Mouse (Mus musculus): ENCODE results near the gene Cdca8. TPM values are rescaled to one million over a fixed set of nuclear protein-coding genes. Genes with fewer than 3 reads are reported as not detected.

Cdca8 gene
- polyA plus RNA-seq, 1 experiment from 2014 or later: 112 TPM

GRCm38 (mm10) chr4:124960940-124961339 lies 21.8 kb upstream of the Cdca8 start:
- Histone ChIP-seq H3K36me3 (ENCODE audit: control insufficient read depth, insufficient read depth) (no peaks in the 10 kb centered on the region), H3K4me2 (ENCODE audit: low read depth, low read length) (no peak overlapping the region), H3K27ac (ENCODE audit: low read length) (no peak overlapping the region), H3K4me3 (ENCODE audit: low read depth, low read length) (no peak overlapping the region), H3K27me3 (ENCODE audit: control insufficient read depth, insufficient read depth, low read depth, low read length) (no peaks in the 10 kb centered on the region), H3K9ac (ENCODE audit: low read depth, low read length) (no peak overlapping the region), H3K4me1 (ENCODE audit: control insufficient read depth, low read depth, low read length) (no peaks in the 10 kb centered on the region), H3K9me3 (replicated peaks; ENCODE audit: control insufficient read depth, low read length) (no peaks in the 10 kb centered on the region)
- no peak for ATAC-seq (ENCODE audit: low read depth)
- WGBS (ENCODE audit: insufficient replicate concordance): 58% methylated on average over 11 of the region's 11 CpGs

DNA sequence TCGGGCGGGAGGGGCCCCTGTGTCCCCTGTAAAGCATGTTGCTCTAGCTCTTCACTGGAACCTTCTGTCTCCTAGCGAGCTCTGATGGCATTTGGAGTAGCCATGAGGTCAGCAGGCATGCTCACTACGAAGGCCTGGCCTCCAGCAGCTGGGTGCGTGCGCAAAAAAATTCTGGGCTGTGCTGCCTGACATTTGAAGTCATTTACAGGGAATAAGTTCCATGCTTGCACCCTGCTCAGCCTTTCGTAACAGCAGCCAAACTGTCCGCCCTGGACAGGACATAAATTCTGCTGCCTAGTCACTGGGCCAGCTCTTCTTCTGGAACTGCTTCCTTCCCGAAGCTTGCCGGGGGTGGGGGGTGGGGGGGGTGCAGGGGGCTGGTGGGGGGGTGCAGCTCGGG lies 20.0 kb upstream of the Cdca8 start:
- H3K9me3 ChIP-seq (replicated peaks; ENCODE audit: control insufficient read depth, low read length): no peaks in the 10 kb centered on the region
- ATAC-seq (ENCODE audit: low read depth): no peak
- no peak overlapping the region for H3K9ac ChIP-seq (ENCODE audit: low read depth, low read length)
- WGBS (ENCODE audit: insufficient replicate concordance): 47% methylated on average over 11 of the region's 11 CpGs
- no peaks in the 10 kb centered on the region for H3K36me3 ChIP-seq (ENCODE audit: control insufficient read depth, insufficient read depth)
- no peaks in the 10 kb centered on the region for H3K27me3 ChIP-seq (ENCODE audit: control insufficient read depth, insufficient read depth, low read depth, low read length)
- H3K4me1 ChIP-seq (ENCODE audit: control insufficient read depth, low read depth, low read length): no peaks in the 10 kb centered on the region
- no peak overlapping the region for H3K4me3 ChIP-seq (ENCODE audit: low read depth, low read length)
- H3K4me2 ChIP-seq (ENCODE audit: low read depth, low read length): no peak overlapping the region
- H3K27ac ChIP-seq (ENCODE audit: low read length): no peak overlapping the region

DNA sequence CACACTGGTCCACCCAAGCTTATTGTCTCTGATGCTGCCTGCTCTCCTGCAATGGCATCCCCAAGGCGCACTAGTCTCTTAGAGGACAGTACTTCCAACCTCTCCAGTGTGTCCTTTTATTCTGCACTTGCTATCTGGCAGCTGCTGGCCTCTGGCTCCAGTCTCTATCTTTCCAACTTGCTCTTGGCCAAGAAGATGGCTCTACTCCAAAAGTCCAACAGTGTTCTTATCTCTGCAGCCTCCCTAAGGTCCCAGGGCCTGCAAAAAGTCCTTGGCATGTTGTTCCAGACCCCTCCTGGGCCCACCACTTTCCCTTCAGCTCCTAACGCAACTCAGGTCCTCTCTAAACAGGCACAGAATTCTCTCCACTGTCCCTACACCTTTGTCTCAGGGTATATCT lies 18.2 kb upstream of the Cdca8 start:
- no peaks in the 10 kb centered on the region for H3K36me3 ChIP-seq (ENCODE audit: control insufficient read depth, insufficient read depth)
- WGBS (ENCODE audit: insufficient replicate concordance): 67% methylated on average over 2 of the region's 2 CpGs
- H3K4me2 ChIP-seq (ENCODE audit: low read depth, low read length): no peak overlapping the region
- ATAC-seq (ENCODE audit: low read depth): no peak
- no peaks in the 10 kb centered on the region for H3K4me1 ChIP-seq (ENCODE audit: control insufficient read depth, low read depth, low read length)
- H3K27ac ChIP-seq (ENCODE audit: low read length): no peak overlapping the region
- H3K9me3 ChIP-seq (replicated peaks; ENCODE audit: control insufficient read depth, low read length): no peaks in the 10 kb centered on the region
- H3K4me3 ChIP-seq (ENCODE audit: low read depth, low read length): no peak overlapping the region
- no peaks in the 10 kb centered on the region for H3K27me3 ChIP-seq (ENCODE audit: control insufficient read depth, insufficient read depth, low read depth, low read length)
- H3K9ac ChIP-seq (ENCODE audit: low read depth, low read length): no peak overlapping the region

DNA sequence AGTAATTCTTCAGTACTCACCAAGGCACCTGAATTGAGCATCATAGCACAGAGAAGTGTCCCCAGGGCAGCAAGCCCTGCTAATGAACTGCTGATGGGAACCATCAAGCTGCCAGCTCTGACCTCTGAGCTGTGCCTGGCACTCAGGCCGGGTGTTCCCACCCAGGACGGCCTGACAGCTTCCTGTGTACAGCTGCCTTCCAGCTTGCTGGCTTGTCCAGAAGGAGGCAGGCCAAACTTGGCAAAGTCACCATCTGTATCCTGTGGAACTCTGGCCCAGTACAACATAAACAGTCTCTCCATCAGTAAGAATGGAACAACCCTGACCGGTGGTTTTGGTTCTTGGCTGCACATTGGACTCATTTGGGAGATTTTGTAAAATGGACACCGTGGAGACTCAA lies 14.4 kb upstream of the Cdca8 start:
- Histone ChIP-seq H3K27ac (ENCODE audit: low read length) (no peak overlapping the region), H3K4me1 (ENCODE audit: control insufficient read depth, low read depth, low read length) (no peaks in the 10 kb centered on the region), H3K4me2 (ENCODE audit: low read depth, low read length) (no peak overlapping the region), H3K9me3 (replicated peaks; ENCODE audit: control insufficient read depth, low read length) (no peaks in the 10 kb centered on the region), H3K36me3 (ENCODE audit: control insufficient read depth, insufficient read depth) (no peaks in the 10 kb centered on the region), H3K4me3 (ENCODE audit: low read depth, low read length) (no peak overlapping the region), H3K27me3 (ENCODE audit: control insufficient read depth, insufficient read depth, low read depth, low read length) (no peaks in the 10 kb centered on the region), H3K9ac (ENCODE audit: low read depth, low read length) (no peak overlapping the region)
- ATAC-seq (ENCODE audit: low read depth): no peak
- WGBS (ENCODE audit: insufficient replicate concordance): 51% methylated on average over 4 of the region's 4 CpGs

DNA sequence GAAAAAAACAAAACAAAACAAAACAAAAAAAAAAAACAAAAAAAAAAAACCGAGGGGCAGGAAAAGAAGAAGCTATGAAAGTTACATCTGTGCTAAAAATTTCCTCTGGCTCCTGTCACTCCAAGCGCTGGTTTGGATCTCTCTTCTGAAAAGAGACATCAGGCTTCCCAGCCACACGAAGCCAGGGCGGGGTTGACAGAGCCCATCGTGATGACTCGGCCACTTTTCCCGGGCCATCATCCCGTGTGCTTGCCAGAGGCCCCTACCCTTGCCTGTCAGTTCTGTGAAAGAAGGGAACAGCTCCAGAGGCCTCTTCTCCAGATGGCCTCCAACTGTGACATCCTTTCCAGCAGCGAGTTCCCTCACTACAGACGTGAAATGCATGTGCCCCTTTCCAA lies 11.9 kb upstream of the Cdca8 start:
- Histone ChIP-seq H3K9me3 (replicated peaks; ENCODE audit: control insufficient read depth, low read length) (no peaks in the 10 kb centered on the region), H3K36me3 (ENCODE audit: control insufficient read depth, insufficient read depth) (no peaks in the 10 kb centered on the region), H3K4me2 (ENCODE audit: low read depth, low read length) (no peak overlapping the region), H3K4me1 (ENCODE audit: control insufficient read depth, low read depth, low read length) (no peaks in the 10 kb centered on the region), H3K27ac (ENCODE audit: low read length) (no peak overlapping the region), H3K9ac (ENCODE audit: low read depth, low read length) (no peak overlapping the region), H3K27me3 (ENCODE audit: control insufficient read depth, insufficient read depth, low read depth, low read length) (no peaks in the 10 kb centered on the region), H3K4me3 (ENCODE audit: low read depth, low read length) (no peak overlapping the region)
- 28% methylated on average over 10 of the region's 10 CpGs for WGBS (ENCODE audit: insufficient replicate concordance)
- ATAC-seq (ENCODE audit: low read depth): no peak

DNA sequence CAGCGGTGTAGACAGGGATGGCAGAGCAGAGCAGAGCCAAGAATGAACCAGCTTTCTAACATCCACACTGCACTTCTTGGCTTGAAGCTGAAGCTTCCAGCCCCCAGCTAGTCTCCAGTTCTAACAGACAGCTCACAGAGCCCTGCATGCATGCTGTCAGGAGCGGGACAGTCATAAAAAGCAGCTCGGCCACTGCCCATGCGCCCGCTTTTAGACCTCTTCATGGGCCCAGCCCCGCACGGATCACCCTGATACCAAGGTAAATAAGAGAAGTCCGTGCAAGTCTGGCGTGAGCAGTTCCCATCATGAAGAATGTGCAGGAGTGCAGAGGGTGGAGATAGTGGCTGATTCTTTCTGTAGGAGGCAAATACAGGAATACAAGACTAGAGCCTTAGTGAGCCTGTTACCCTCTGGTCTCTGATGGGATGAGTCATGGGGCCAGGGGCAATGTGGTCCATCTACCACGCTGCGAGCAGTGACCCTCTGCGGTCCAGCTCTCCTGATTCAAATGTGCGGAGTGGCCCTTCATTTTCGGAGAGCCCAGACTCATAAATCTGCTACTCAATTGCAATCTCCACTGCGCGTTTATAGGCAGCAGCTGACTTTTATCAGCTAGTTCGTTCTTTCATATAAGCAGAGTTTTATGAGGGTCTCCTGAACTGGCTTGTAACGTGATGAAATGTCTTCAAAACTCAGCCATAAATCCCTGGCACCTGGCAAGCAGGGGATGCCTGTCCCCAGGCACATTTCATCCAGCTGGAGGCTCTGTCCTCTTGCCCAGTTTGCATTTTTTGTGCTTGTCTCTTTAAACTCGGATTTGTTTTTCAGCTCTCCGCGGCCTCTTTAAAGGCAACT lies 11.3 kb upstream of the Cdca8 start:
- Histone ChIP-seq H3K4me1 (ENCODE audit: control insufficient read depth, low read depth, low read length) (no peaks in the 10 kb centered on the region), H3K4me3 (ENCODE audit: low read depth, low read length) (no peak overlapping the region), H3K27me3 (ENCODE audit: control insufficient read depth, insufficient read depth, low read depth, low read length) (no peaks in the 10 kb centered on the region), H3K36me3 (ENCODE audit: control insufficient read depth, insufficient read depth) (no peaks in the 10 kb centered on the region), H3K9ac (ENCODE audit: low read depth, low read length) (no peak overlapping the region), H3K4me2 (ENCODE audit: low read depth, low read length) (no peak overlapping the region), H3K9me3 (replicated peaks; ENCODE audit: control insufficient read depth, low read length) (no peaks in the 10 kb centered on the region), H3K27ac (ENCODE audit: low read length) (no peak overlapping the region)
- ATAC-seq (ENCODE audit: low read depth): no peak
- 74% methylated on average over 21 of the region's 21 CpGs for WGBS (ENCODE audit: insufficient replicate concordance)

- Histone ChIP-seq H3K4me1 (ENCODE audit: control insufficient read depth, low read depth, low read length) (no peaks in the 10 kb centered on the region), H3K27ac (ENCODE audit: low read length) (no peak overlapping the region), H3K9ac (ENCODE audit: low read depth, low read length) (no peak overlapping the region), H3K27me3 (ENCODE audit: control insufficient read depth, insufficient read depth, low read depth, low read length) (no peaks in the 10 kb centered on the region), H3K4me2 (ENCODE audit: low read depth, low read length) (no peak overlapping the region), H3K9me3 (replicated peaks; ENCODE audit: control insufficient read depth, low read length) (no peaks in the 10 kb centered on the region), H3K36me3 (ENCODE audit: control insufficient read depth, insufficient read depth) (no peaks in the 10 kb centered on the region), H3K4me3 (ENCODE audit: low read depth, low read length) (no peak overlapping the region)
- 64% methylated on average over 3 of the region's 3 CpGs for WGBS (ENCODE audit: insufficient replicate concordance)
- no peak for ATAC-seq (ENCODE audit: low read depth)
Measured at GRCm38 (mm10) chr4:124949488-124949887, 10.4 kb upstream of the Cdca8 start.

GRCm38 (mm10) chr4:124944961-124945360 lies 5.8 kb upstream of the Cdca8 start:
- H3K4me2 ChIP-seq (ENCODE audit: low read depth, low read length): no peak overlapping the region
- H3K27me3 ChIP-seq (ENCODE audit: control insufficient read depth, insufficient read depth, low read depth, low read length): no peaks in the 10 kb centered on the region
- H3K36me3 ChIP-seq (ENCODE audit: control insufficient read depth, insufficient read depth): peaks cover 3% of the 10 kb centered on the region
- 54% methylated on average over 2 of the region's 2 CpGs for WGBS (ENCODE audit: insufficient replicate concordance)
- H3K9ac ChIP-seq (ENCODE audit: low read depth, low read length): no peak overlapping the region
- H3K4me3 ChIP-seq (ENCODE audit: low read depth, low read length): no peak overlapping the region
- no peak for ATAC-seq (ENCODE audit: low read depth)
- no peaks in the 10 kb centered on the region for H3K4me1 ChIP-seq (ENCODE audit: control insufficient read depth, low read depth, low read length)
- H3K9me3 ChIP-seq (replicated peaks; ENCODE audit: control insufficient read depth, low read length): no peaks in the 10 kb centered on the region
- H3K27ac ChIP-seq (ENCODE audit: low read length): no peak overlapping the region

- Histone ChIP-seq H3K4me1 (ENCODE audit: control insufficient read depth, low read depth, low read length) (no peaks in the 10 kb centered on the region), H3K36me3 (ENCODE audit: control insufficient read depth, insufficient read depth) (peaks cover 8% of the 10 kb centered on the region), H3K27ac (ENCODE audit: low read length) (no peak overlapping the region), H3K9ac (ENCODE audit: low read depth, low read length) (no peak overlapping the region), H3K4me2 (ENCODE audit: low read depth, low read length) (no peak overlapping the region), H3K9me3 (replicated peaks; ENCODE audit: control insufficient read depth, low read length) (no peaks in the 10 kb centered on the region), H3K4me3 (ENCODE audit: low read depth, low read length) (no peak overlapping the region), H3K27me3 (ENCODE audit: control insufficient read depth, insufficient read depth, low read depth, low read length) (no peaks in the 10 kb centered on the region)
- ATAC-seq (ENCODE audit: low read depth): no peak
- 69% methylated on average over 5 of the region's 5 CpGs for WGBS (ENCODE audit: insufficient replicate concordance)
Measured at GRCm38 (mm10) chr4:124943781-124944180, 4.7 kb upstream of the Cdca8 start.
